Mouse (Mus musculus) thymus, postnatal 4 days (tissue): ENCODE measurements around the gene Soat2.
A peak's percentile ranks its signal among the peaks of the same experiment; 100 is the strongest.

Source experiments
- DNase-seq: peaks from one replicate; pipeline ENCODE4 v3.0.0; 2021

The Soat2 gene

GRCm38 (mm10) chr15:102150301-102151135 is at the start of gene Soat2:
TSS of gene Soat2 (plus strand) at chr15:102150526.
- DNase-seq, result peak; percentile 60

- DNase-seq, result no peak
These were observed 49.2 kb upstream of the Soat2 start for GRCm38 (mm10) chr15:102100996-102101671.

- DNase-seq, result no peak
These were observed 48.4 kb upstream of the Soat2 start for GRCm38 (mm10) chr15:102101672-102102541.

DNA sequence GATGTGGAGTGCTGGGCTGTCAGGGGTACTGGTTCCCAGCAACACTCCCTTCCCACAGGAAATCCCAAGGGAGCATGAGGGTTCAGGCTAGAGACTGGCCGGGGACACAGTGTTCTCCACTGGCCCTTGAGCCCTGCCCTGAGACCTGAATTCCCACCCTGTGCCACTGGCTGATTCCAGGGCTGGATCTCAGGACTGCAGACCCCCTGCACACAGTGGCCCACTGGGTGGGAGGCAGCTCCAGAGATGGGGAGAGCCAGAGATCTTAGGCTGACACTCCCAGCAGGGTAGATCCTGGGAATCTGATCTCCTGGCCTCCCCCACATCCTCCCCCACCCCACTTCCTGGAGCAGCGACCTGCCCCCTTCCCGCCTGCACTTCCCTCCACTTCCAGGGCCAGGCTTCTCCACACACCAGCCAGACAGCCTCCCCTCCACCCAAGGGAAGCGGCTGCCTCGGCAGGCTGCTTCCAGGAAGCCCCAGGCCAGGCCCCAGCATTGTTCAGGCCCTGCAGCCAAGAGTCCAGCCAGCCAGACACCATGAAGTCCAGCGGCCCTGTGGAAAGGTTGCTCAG is 47.7 kb upstream of the Soat2 start:
- DNase-seq, result no peak

DNA sequence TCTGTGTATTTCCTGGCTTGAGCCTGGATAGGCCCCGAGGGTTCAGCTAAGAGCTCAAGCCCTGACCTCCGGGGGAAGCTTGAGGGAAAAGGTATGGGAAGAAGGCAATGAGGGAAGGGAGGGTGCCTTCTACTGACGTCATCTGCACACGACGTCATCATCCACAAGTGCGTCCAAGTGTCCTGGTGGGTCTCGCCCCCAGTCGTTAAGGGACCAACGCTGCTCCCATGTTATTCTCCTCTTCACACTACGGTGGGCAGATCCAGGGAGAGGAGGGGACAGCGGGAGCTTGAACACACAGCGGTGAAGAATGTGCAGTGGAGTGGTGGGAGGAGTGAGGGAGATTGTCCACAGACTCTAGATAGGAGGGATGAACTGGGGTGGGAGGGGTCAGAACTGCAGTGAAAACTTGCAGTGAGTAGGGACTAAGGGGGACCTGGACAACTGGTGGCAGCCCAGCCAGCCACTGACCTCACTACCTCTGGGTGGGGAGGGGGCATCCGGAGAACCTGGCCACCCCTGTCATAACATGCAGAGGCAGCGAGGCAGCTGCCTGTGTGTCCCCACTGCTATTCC is 46.9 kb upstream of the Soat2 start:
- no peak for DNase-seq

DNA sequence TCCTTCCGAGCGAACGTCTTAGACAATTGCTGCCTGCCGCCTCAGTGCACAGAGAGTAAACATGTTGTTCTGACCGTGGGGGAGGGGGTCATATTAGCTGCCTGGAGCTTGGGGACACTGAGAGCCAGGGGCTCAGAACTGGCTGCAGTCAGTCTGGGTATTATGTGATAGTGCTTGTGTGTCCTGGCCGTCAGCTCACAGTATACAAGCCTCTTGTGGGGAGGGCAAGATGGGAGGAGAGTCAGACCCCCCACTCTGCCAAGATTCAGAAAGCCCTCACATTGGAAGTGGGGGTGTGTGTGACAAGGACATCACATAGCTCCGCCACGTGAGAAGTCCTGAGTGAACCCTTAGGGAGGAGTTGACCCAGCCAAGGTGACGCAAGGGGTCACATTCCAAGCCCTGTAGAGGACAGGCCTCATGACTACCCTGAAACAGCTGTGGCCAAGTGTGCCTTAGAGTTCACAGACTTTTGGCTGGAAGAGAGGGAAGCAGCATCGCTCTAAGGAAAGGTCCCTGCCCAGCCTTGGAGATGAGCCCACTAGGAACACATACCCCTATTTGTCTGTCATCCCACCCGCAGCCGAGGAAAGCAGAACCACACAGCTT is 46.3 kb upstream of the Soat2 start:
- DNase-seq, result no peak

- DNase-seq, result no peak
These were observed 45.0 kb upstream of the Soat2 start for GRCm38 (mm10) chr15:102105360-102105759.

- peak; percentile 68 for DNase-seq
These were observed 44.3 kb upstream of the Soat2 start for GRCm38 (mm10) chr15:102105764-102106730.

GRCm38 (mm10) chr15:102106754-102107456 is 43.4 kb upstream of the Soat2 start:
- peak; percentile 53 for DNase-seq

GRCm38 (mm10) chr15:102107689-102108573 is 42.4 kb upstream of the Soat2 start:
- peak; percentile 88 for DNase-seq

DNA sequence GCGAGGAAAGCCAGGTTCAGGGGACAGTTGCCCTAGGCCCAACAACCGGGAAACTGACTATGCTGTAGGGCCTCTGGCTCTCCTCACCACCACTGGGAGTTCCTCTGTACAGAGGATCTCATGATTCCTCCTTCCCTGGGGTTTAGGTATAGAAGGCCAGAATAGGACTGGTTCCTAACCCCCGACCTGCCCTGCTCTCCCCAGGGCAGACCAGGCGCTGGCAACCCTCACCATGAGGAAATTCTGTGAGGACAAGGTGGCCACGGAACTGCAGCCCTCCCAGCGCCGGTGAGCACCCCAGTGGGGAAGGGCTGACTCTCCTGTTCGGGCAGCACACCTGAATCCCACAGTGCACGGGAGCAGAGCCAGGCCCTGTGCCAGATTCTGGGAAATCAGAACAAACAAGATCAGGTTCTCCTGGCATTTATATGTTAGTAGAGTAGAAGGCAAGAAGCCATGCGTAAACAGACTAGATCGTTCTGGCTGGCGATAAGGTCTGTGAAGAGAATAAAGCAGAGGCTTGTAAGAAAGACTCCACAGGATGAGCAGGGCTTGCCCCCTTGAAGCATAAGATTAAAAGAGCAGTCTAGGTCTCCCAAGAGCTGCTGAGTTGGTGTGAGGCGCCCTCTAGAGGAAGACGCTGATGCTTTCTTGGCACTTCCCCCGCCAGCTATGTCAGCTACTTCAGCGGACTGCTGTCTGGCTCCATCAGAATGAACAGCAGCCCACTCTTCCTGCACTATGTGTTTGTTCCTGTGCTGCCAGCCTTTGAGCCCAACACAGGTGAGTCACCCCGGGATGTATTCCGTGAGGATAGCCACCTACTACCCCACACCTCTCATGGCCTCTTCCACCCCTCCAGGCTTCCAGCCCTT is 41.4 kb upstream of the Soat2 start:
- peak; percentile 87 for DNase-seq

DNA sequence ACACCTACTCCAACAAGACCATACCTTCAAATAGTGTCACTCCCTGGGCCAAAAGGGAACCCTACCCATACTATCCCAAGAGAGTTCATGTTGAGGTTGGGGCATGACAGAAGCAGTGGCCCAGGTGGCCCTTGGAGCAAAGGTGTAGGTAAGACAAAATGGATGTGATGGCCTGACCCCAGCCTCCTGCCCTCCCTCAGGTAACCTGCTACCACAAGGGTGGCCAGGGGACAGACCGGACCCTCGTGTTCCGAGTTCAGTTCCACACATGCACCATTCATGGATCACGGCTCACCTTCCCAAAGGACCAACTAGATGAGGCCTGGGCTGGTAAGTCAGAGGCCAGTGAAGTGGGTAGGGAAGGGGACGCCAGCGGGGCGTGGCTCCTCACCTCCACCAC is 40.1 kb upstream of the Soat2 start:
- DNase-seq, result no peak

DNA sequence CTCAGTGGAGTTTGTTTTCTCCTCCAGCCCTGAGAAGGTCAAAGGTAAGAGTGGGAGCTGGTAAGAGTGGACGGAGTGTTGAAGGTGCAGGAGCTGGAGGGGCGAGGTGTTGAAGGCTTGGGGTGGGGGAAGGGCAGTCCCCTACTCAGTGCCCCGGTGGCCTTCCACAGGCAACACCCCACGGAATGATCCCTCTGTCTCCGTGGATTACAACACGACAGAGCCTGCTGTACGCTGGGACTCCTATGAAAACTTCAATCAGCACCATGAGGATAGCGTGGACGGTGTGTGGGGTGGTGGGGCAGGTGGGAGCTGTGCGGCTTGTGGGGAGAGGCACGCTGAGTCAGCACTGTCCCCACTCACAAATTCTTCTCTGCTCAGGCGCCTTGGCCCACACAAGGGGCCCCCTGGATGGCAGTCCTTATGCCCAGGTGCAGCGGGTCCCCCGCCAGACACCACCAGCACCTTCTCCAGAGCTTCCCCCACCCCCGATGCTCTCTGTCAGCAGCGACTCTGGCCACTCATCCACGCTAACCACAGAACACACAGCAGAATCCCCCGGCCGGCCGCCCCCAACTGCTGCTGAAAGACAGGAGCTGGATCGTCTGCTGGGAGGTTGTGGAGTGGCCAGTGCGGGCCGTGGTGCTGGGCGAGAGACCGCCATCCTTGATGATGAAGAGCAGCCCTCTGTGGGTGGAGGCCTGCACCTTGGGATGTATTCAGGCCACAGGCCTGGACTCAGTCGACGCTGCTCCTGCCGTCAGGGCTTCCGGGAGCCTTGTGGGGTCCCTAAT is 39.4 kb upstream of the Soat2 start:
- DNase-seq, result no peak

DNA sequence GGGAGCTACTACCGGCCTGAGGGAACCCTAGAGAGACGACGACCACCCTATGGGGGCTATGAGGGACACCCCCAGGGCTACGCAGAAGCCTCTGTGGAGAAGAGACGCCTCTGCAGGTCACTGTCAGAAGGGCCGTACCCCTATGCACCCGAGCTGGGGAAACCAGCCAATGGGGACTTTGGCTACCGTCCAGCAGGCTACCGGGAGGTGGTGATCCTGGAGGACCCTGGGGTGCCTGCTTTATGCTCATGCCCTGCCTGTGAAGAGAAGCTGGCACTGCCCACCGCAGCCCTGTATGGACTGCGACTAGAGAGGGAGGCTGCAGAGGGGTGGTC is 38.9 kb upstream of the Soat2 start:
- DNase-seq, result no peak

GRCm38 (mm10) chr15:102112181-102112580 is 38.1 kb upstream of the Soat2 start:
- DNase-seq, result no peak

- no peak for DNase-seq
These were observed 37.5 kb upstream of the Soat2 start for GRCm38 (mm10) chr15:102112827-102113226.

DNA sequence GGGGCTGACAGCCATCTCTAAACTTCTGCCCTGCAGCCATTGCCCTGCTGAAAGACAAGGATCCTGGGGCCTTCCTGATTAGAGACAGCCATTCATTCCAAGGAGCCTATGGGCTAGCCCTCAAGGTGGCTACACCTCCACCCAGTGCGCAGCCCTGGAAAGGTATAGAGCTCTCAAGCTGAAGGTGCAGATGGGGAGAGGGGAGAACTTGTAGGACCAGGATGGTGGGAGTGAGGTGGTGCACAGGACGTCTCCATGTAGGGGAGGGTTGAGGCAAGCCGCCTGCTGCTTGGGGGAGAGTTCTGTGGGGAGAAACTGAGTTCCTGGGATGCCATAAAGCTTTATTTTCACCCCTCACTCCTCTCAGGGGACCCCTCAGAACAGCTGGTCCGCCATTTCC is 36.7 kb upstream of the Soat2 start:
- no peak for DNase-seq
